Mouse (Mus musculus) embryonic facial prominence, embryonic 14.5 days (tissue): ENCODE results near the gene Tex11. TPM values are rescaled to one million over a fixed set of nuclear protein-coding genes. Genes with fewer than 3 reads are reported as not detected.

Source experiments
- ATAC-seq: fragments of 200-750 bp; cut with Nextera tagmentation; 2 replicates; pipeline ENCODE4 v1.8.0; 2017; ENCODE audit warnings: low read depth, moderate number of reproducible peaks, moderate TSS enrichment
- DNase-seq: peaks from one replicate; pipeline ENCODE4 v3.0.0-alpha.2; 2015; ENCODE audit warnings: low spot score
- H3K27ac ChIP-seq: fragments of 300-500 bp; sonication (generic); replicated peaks from 2 replicates; pipeline ENCODE4 v1.5.1; 2014; ENCODE audit warnings: low read depth, mild to moderate bottlenecking, low read length, moderate library complexity
- H3K27me3 ChIP-seq: fragments of 300-500 bp; sonication (generic); replicated peaks from 2 replicates; pipeline ENCODE4 v1.6.1; 2014; ENCODE audit warnings: low read length; ENCODE audit not compliant: control insufficient read depth, insufficient read depth
- H3K36me3 ChIP-seq: fragments of 300-500 bp; sonication (generic); 2 replicates; pipeline ENCODE4 v1.6.1; 2014; ENCODE audit warnings: low read length, mixed read lengths; ENCODE audit not compliant: control insufficient read depth, insufficient read depth
- H3K4me1 ChIP-seq: fragments of 300-500 bp; sonication (generic); 2 replicates; pipeline ENCODE4 v1.6.1; 2014; ENCODE audit warnings: antibody characterized with exemption, low read length; ENCODE audit not compliant: control insufficient read depth, insufficient read depth
- H3K4me2 ChIP-seq: fragments of 300-500 bp; sonication (generic); 2 replicates; pipeline ENCODE4 v1.6.1; 2014; ENCODE audit warnings: low read depth, mild to moderate bottlenecking, low read length, moderate library complexity, mixed read lengths
- H3K4me3 ChIP-seq: fragments of 300-500 bp; sonication (generic); 2 replicates; pipeline ENCODE4 v1.5.1; 2014; ENCODE audit warnings: low read depth, mild to moderate bottlenecking, low read length
- H3K9ac ChIP-seq: fragments of 300-500 bp; sonication (generic); 2 replicates; pipeline ENCODE4 v1.6.1; 2014; ENCODE audit warnings: low read depth, mild to moderate bottlenecking, low read length, moderate library complexity, mixed read lengths
- H3K9me3 ChIP-seq: fragments of 300-500 bp; sonication (generic); 2 replicates; pipeline ENCODE4 v1.6.1; 2016; ENCODE audit warnings: low read length; ENCODE audit not compliant: control insufficient read depth
- WGBS: fragments of 180-500 bp; shearing (Covaris S2); extraction: QIAGEN DNeasy Blood & Tissue Kit; methylation state at CpG from one replicate; pipeline ENCODE4 v1.1.7; 2014; 5-methylcytosine and 5-hydroxymethylcytosine counted together
- polyA plus RNA-seq: library from polyadenylated mRNA; unstranded; fragments of >200 nt; fragmentation: Nextera tagmentation; extraction: Ambion mirVana; gene quantifications from 2 replicates; pipeline ENCODE4 v1.2.1, GENCODE M21; 2014

Tex11 gene
- polyA plus RNA-seq, 1 experiment from 2014 or later: 0.08 TPM

- 0 out of 2 replicates have a peak, but pooled peaks cover 6% of the 10 kb centered on the region for H3K27me3 ChIP-seq
- 55% methylated on average over 1 of the region's 1 CpGs for WGBS
- H3K4me2 ChIP-seq: no peak overlapping the region
- no peaks in the 10 kb centered on the region for H3K36me3 ChIP-seq
- no peak overlapping the region for H3K4me3 ChIP-seq
- H3K9me3 ChIP-seq: no peaks in the 10 kb centered on the region
- H3K9ac ChIP-seq: no peak overlapping the region
- ATAC-seq (no peak), DNase-seq (no peak)
- H3K27ac ChIP-seq: no peak overlapping the region
- no peaks in the 10 kb centered on the region for H3K4me1 ChIP-seq
These were observed 233.9 kb downstream of the Tex11 start for GRCm38 (mm10) chrX:100825557-100825956.

DNA sequence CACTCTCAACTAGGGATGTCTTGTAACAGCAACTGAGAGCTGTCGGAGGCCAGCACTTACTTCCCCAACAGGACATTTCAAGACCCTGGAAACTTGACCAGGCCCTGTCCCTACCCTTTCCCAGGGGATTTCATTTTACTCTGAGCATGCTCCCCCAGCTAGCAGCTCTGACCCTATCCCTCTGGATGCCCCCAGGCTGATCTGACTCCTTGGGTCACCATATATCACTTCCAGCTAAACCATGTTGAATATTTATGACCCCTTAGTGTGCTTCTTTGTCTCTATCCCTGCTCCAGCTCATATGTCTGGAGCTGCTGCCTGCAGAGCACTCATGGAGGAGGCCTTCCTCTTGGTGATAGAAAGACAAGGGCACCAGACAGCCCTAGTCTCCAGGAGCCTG lies 238.3 kb downstream of the Tex11 start:
- H3K27me3 ChIP-seq: peaks cover 2% of the 10 kb centered on the region; the same call in 1 of the 2 replicates
- no peak overlapping the region for H3K4me3 ChIP-seq
- WGBS: 64% methylated on average over 1 of the region's 1 CpGs
- no peaks in the 10 kb centered on the region for H3K4me1 ChIP-seq
- H3K9me3 ChIP-seq: no peaks in the 10 kb centered on the region
- DNase-seq (no peak), ATAC-seq (no peak)
- H3K27ac ChIP-seq: no peak overlapping the region
- no peak overlapping the region for H3K9ac ChIP-seq
- H3K36me3 ChIP-seq: peaks cover 6% of the 10 kb centered on the region; the same call in 1 of the 2 replicates
- H3K4me2 ChIP-seq: no peak overlapping the region

DNA sequence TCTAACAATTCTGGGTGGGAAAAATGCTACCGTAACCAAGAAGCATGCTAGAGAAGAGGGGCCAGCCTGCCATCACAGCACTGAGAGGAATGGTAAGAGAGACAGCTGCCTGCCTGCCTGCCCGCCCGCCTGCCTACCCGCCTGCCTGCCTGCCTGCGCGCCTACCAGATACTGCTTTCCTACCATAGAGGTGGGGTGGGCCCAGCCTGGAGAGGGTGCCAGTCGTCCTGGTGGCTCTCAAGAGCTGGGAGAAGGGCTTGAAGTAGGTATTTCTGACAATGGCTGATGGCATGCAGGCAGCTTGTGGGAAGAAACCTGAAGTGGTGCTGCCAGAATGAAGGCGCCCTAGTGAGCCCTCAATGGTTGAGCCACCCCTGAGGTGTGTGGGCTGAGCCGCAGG lies 240.8 kb downstream of the Tex11 start:
- Histone ChIP-seq H3K4me3 (no peak overlapping the region), H3K27me3 (peaks cover 2% of the 10 kb centered on the region; the same call in 1 of the 2 replicates), H3K9ac (no peak overlapping the region), H3K9me3 (no peaks in the 10 kb centered on the region), H3K4me1 (no peaks in the 10 kb centered on the region), H3K4me2 (no peak overlapping the region), H3K36me3 (peaks cover 27% of the 10 kb centered on the region; the same call in 1 of the 2 replicates), H3K27ac (no peak overlapping the region)
- ATAC-seq: no peak
- 88% methylated on average over 9 of the region's 9 CpGs for WGBS
- no peak for DNase-seq

- Histone ChIP-seq H3K4me1 (no peaks in the 10 kb centered on the region), H3K27me3 (no peaks in the 10 kb centered on the region; the same call in 1 of the 2 replicates), H3K4me2 (no peak overlapping the region), H3K27ac (no peak overlapping the region), H3K4me3 (no peak overlapping the region), H3K36me3 (peaks cover 40% of the 10 kb centered on the region; the same call in 1 of the 2 replicates), H3K9ac (no peak overlapping the region), H3K9me3 (no peaks in the 10 kb centered on the region)
- ATAC-seq: no peak
- no peak for DNase-seq
- 83% methylated on average over 7 of the region's 7 CpGs for WGBS
These were observed 243.7 kb downstream of the Tex11 start for GRCm38 (mm10) chrX:100815766-100816165.

- WGBS: 86% methylated on average over 8 of the region's 8 CpGs
These were observed 245.3 kb downstream of the Tex11 start for GRCm38 (mm10) chrX:100814139-100814538.

DNA sequence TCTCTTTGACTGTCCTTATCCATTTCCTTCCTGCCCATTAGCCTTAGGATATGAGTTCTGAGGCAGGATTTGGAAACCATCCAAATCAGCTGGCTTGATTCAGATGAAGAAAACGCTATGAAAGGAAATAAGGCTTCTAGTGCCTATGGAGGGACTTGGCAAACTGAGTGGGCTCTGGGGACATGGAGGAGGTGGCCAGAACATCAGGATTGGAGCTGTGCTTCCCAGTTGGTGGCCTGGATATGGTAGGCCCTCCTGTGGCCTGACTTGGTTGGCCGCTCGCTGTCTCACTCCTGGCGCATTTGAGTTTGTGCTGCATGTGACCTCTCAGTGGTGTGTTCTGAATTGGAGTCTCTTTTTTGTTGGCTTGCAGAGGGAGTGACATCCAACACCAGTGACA lies 248.3 kb downstream of the Tex11 start:
- H3K36me3 ChIP-seq: peaks cover 54% of the 10 kb centered on the region
- no peak for ATAC-seq
- 77% methylated on average over 3 of the region's 4 CpGs for WGBS

More at GRCm38 (mm10) chrX:100814139-100814538, 245.3 kb downstream of the Tex11 start:
- ATAC-seq (no peak), DNase-seq (no peak)
- Histone ChIP-seq H3K9me3 (no peaks in the 10 kb centered on the region), H3K4me3 (no peak overlapping the region), H3K9ac (no peak overlapping the region), H3K27me3 (no peaks in the 10 kb centered on the region; the same call in 1 of the 2 replicates), H3K36me3 (peaks cover 41% of the 10 kb centered on the region), H3K4me1 (no peaks in the 10 kb centered on the region), H3K4me2 (no peak overlapping the region), H3K27ac (no peak overlapping the region)

DNA sequence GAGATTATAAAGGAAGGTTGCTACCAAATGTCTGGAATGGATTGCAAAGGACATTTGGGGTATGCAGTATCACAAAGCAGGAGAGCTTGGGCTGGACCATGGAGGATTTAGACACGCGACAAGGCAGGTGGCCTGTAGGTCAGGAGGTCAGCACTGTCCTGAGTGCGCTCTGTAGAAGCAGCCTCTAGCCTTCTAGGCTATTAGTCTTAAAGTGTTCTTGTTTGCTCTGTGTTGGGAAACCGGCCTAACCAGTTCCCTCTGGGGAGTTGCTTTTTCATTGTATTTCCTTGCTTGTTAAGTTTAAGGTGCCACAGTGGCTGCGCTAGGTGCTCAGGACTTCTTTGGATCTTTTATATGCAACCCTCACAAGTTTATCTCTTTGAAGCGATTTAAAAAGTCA lies 257.4 kb downstream of the Tex11 start:
- Histone ChIP-seq H3K36me3 (0 out of 2 replicates have a peak, but pooled peaks cover 3% of the 10 kb centered on the region), H3K27me3 (no peaks in the 10 kb centered on the region; the same call in 1 of the 2 replicates), H3K4me2 (no peak overlapping the region), H3K27ac (no peak overlapping the region), H3K4me1 (no peaks in the 10 kb centered on the region), H3K9me3 (no peaks in the 10 kb centered on the region), H3K4me3 (no peak overlapping the region), H3K9ac (no peak overlapping the region)
- WGBS: 71% methylated on average over 6 of the region's 6 CpGs
- ATAC-seq: peak; percentile 60; the same call in 1 of the 2 replicates
- peak; percentile 47 for DNase-seq

More for the DNA sequence above, 248.3 kb downstream of the Tex11 start:
- Histone ChIP-seq H3K4me2 (no peak overlapping the region), H3K27me3 (no peaks in the 10 kb centered on the region), H3K9me3 (no peaks in the 10 kb centered on the region), H3K4me3 (no peak overlapping the region), H3K4me1 (no peaks in the 10 kb centered on the region), H3K27ac (no peak overlapping the region), H3K9ac (no peak overlapping the region)
- DNase-seq: peak; percentile 17

GRCm38 (mm10) chrX:100800643-100801042 lies 258.8 kb downstream of the Tex11 start:
- H3K4me1 ChIP-seq: no peaks in the 10 kb centered on the region
- DNase-seq (peak; percentile 36), ATAC-seq (no peak)
- H3K9me3 ChIP-seq: no peaks in the 10 kb centered on the region
- 37% methylated on average over 2 of the region's 2 CpGs for WGBS
- no peaks in the 10 kb centered on the region for H3K36me3 ChIP-seq
- no peak overlapping the region for H3K4me3 ChIP-seq
- H3K4me2 ChIP-seq: no peak overlapping the region
- no peak overlapping the region for H3K9ac ChIP-seq
- H3K27ac ChIP-seq: no peak overlapping the region
- no peaks in the 10 kb centered on the region; the same call in 1 of the 2 replicates for H3K27me3 ChIP-seq

DNA sequence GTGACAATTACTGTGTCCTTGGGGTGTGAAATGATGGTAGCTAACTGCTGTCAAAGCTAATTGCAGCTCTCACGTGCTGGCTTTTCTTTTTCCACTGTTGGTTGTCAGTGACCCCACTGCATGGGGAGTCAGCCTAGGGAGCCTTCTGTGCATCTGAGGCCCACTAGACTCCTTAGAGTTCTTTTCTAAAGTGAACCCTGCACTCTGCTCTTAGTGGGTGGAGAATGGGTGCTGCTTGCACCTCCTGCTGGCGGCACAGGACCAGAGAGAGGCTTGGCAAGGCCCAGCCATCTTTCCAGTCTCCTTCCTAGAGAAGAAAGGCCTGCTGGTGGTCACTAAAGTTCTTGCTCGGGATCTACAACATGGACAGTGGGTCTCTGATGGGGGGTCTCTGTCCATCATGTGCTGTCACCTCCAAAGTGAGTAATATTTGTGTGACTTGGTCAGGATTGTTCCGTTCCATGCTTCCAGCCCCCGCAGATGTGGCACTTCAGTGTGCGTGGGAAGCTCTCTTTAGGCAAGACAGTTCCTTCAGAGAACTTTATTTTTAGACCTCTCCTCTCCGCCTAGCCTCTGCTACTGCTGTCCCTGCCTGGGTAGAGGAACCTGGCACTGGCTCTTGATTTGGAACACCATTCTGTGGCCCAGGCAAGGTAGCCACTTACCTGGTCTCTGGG lies 261.5 kb downstream of the Tex11 start:
- Histone ChIP-seq H3K4me3 (no peak overlapping the region), H3K9ac (no peak overlapping the region), H3K27me3 (no peaks in the 10 kb centered on the region), H3K4me2 (no peak overlapping the region), H3K27ac (no peak overlapping the region), H3K9me3 (no peaks in the 10 kb centered on the region), H3K36me3 (no peaks in the 10 kb centered on the region), H3K4me1 (no peaks in the 10 kb centered on the region)
- no peak for ATAC-seq
- WGBS: 75% methylated on average over 7 of the region's 7 CpGs
- no peak for DNase-seq
